Mouse (Mus musculus) lung, postnatal 10 days (tissue): ENCODE results near the gene Atxn1.

Source experiments
- DNase-seq: peaks from one replicate; pipeline ENCODE4 v3.0.0; 2021

The Atxn1 gene

GRCm38 (mm10) chr13:45964853-45965593, at the start of gene Atxn1:
Atxn1 (minus strand) TSS chr13:45965008.
- DNase-seq = peak; percentile 91

- peak; percentile 6 for DNase-seq
Observed at GRCm38 (mm10) chr13:46011232-46011631, 46.4 kb upstream of the Atxn1 start.

DNA sequence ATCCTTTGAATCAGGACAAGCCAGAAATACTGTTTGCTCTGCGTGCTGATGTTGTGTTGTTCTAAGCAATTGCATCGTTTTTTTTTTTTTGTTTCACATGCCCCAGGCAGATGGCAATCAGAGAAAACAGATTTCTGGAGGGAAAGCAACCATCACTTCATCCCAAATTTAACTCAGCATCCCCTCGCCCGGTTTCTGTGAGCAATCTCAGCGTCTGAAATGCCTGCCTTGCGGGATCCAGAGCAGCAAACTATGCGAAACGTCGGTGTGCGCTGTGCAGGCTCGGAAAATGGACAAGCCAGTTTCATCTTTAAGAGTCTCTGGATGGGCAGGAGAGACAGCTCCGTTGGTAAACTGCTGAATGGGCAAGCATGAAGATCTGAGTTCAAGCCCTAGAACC, 45.3 kb upstream of the Atxn1 start:
- no peak for DNase-seq

DNA sequence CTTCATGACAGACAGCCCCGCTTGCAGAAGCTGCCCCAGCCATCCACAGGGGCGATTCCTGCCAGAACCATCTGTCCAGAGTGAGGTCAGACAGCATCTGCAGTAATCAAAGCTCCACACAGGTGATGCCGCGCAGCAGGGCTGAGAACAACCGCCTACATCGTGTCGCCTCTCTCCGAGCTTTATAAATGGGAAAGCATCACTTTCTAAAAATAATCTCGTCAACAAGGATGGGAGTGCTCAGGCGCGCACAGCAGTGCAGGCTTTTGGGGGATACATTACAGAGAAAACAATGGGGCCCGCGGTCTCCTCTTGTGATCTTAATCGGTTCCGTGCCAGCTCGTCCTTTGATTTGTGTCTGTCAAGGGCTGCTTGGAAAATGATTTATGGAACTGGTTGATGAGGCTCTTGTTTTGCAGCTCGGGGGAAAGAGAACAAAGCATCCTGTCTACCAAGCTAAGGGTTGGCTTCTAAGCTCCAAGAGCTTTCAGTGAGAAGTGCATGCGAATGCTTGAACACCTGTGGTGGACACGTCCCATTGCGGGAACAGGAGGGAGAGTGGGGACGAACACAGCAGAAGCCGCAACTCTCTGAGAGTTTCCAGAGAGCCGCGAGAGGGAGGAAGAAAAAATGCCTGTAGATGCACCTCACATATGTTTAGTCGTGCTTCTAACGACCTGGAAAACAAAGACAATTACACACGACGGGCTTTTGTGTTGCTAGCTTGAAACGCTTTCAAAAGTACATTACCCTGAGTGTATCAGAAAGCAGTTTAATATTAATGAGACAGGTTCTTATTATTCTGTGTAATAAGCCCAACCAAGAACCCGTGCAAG, 44.2 kb upstream of the Atxn1 start:
- DNase-seq = peak; percentile 11

DNA sequence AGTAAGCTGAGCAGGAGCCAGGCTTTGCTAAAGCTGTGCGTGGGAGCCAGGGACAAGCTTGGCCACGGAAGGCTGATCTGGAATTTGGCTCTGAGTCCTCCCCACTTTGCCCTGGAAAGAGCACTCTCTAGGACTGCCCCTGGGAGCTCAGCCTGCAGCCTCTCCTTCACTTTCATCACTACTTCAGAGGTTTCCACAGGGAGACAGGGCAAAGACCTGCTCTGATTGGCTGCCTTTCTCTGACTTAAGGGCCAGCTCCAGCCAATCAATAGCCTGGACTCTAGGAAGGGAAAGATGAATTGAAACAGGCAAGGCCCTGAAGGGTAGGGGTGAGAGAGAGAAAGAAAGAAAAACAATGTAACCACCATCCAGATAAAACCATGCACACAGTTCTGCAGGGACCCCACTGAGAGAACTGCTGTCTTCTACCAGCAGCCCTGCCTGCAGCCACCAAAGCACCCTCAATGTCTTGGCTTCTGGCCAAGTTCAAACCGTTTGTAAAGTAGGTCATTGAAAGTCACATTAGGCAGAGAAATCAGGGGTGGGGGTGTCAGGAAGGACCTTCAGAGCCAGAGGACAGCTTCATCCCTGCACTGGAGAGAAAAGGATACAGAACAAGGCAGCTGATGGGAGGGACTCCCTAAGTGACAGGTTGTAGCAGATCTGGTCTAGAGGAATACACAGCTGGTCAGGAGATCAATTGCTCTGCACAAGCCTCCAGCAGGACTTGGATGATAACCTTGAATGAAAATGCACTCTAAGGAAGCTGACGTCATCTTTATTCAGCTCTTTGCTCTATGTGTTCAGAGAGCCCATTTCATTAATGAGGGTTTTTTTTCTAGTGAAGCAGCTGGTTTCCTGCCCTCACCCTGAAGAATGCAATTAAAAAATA, 41.6 kb upstream of the Atxn1 start:
- peak; percentile 39 for DNase-seq

GRCm38 (mm10) chr13:46005656-46006055, 40.8 kb upstream of the Atxn1 start:
- no peak for DNase-seq

DNA sequence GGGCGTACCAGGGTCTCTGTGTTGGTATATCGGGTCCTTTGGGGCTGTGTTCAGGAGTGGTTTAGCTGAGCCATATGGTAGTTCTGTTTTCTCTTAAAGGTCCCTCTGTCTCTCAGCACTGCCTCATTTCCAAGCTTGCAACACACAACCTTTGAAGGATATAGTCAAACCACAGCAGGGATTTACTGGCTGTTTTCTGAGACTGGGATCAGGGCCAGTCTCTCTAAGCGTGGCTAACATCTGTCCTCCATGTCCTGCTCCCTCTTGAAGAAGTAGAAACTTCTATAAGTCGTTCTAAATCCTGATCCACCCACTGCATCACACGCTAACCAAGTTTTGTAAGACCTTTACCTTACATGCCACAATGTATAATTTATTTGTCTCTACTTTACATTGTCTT, 36.5 kb upstream of the Atxn1 start:
- DNase-seq = no peak

- DNase-seq = no peak
Observed at GRCm38 (mm10) chr13:45992953-45993352, 28.1 kb upstream of the Atxn1 start.

DNA sequence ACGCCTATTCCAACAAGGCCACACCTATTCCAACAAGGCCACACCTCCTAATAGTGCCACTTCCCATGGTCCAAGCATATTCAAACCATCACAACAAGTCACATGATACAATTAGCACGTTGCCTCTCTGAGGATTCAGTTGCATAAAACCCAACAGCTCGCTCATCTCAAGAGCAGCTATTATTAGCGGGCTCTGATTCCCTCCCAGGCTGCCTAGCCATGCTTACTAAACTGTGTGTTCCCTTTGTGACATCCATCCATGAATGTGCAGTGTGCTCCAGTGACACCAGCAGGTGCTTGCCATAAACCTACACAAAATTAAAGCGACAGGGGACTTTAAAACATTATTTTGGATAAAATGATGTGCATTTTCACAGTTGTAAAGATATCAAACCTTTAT, 25.7 kb upstream of the Atxn1 start:
- DNase-seq = no peak

GRCm38 (mm10) chr13:45979246-45979645, 14.4 kb upstream of the Atxn1 start:
- no peak for DNase-seq

DNA sequence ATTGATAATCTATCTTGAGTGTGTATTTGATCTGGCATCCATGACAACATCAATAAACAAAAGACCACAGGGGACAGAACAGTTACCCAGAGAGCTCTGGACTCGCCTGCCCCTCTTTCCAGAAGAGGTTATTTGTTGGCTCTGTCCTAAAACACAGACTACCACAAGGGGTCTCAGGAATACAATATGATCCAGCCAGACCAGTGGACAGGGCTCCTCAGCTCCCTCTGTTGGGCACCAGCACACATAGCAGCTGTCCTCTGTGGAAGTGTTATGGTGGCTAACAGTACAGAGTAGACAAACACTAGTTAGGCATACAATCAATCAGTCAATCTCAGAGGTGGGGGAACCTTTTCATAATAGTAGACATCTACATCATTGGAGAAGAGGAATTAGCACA, 12.1 kb upstream of the Atxn1 start:
- DNase-seq = peak; percentile 82

DNA sequence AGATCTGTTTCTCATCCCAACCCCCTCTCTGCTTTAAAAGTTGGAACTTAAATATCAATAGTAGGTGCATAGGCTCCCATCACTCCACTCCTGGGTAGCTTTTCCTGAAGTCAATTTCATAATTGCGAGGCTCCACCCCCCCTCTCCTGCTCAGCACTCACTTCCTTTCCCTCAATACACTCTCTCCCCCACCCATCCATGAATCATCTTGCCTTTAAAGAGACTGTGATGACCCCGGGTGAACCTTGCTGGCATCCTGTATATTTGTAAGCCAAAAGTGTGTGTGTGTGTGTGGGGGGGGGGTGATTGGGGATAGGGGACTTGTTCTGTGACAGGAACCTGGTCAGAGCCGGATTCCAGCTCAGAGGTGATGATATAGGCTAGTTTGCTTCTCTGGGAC, 9.8 kb upstream of the Atxn1 start:
- peak; percentile 62 for DNase-seq

DNA sequence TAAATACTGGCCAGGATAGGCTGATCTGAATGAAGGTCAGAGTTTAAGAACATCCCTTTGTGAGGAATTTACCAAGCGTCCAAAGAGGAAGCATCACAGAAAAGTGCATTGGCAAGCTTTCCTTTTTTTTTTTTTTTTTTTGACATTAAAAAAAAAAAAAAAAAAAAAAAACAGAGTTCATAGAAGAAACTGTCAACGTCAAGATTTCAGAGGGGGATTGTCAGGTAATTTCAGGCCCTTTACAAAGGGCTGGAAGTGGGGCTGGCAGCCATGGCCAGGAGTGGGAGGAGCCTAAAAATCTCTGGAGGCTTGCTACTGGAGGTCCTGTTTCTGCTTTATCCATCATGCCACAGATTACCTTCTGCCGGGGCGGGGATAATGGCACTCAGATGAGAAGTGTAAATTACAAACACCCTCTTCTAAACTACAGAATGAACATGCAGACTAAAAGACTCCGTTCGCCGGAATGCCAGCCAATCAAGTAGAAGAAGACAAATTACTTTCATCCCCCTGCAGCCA, 9.2 kb upstream of the Atxn1 start:
- no peak for DNase-seq

DNA sequence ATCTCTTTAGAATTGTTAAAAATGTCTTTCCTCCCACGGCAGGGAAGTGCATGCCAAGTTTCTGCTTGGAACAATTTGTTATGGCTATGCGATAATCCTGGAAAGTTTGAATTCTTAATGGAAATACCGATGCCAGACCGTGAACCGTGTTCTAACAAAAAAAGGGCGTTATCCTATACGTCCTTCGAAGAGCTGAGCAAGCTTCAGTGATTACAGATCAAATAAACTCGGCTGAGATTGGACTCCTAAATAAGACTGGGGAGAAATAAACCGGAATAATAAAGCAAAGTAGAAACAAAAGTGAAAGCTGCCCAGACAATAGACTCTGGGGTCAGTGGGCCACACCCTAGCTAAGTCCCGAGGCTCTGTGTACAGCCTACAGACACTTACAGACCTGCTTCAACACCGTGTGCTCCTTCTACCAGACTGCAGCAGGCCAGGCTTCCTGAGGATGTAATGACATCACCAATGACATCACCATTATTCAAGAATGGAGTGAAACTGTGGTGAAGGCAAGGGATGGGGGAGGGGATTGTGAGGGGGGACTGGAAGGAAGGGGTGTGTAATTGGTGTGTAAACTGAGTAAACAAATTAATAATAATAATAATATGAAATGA, 6.2 kb upstream of the Atxn1 start:
- peak; percentile 49 for DNase-seq

DNA sequence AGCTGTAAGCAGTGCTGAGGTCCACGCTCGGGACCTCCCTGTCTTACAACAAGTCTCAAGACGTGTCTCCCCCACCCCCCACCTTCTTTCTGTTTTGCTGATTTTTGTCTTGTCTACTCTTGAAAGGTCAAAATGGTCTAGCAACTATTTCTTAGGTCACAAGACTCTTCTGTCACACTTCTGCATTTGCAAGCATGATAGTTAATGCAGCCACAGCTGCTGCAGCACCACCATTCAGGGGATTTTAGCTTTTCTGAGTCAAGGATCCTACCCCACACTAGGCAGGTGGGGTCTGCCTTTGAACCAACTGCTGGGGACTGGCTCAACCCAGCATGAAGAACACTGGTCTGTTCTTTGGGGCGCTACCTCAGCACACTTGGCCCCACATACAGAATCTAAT, 3.4 kb upstream of the Atxn1 start:
- no peak for DNase-seq

DNA sequence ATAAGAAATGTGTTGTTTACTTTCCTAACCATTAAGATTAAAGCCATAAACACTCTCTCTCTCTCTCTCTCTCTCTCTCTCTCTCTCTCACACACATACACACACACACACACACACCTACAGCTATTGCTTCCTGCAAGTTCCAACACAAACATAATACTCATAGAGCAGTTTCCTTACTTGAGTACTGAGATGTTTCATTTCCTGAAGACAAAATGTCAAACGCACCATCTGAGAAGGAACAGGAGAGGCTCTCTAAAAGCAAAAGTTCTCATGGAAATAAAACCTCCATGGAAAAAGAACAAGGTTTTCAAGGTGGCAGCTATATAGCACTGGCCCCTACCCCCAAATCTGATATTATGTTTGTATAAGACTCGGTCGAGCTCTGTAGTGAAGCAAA, 2.6 kb upstream of the Atxn1 start:
- DNase-seq = no peak

DNA sequence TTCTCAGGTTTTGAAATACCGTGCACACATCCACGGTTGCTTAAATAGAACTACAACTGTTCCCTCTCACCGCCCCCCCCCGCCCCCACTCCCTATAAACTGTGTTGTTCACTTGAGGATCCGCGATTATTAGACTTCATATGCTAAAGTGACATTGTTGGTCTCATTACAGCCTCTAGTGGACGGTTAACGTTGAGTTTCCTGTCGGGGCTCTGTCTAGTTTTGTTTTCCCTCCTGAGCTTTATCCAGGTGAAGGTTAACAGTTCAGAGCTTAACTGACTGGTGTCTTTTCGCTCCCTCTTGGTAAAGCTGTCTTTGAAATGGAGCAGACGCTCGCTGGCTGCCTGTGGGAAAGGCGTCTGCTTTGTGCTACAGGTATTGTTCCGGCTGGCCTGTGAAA, 1.8 kb upstream of the Atxn1 start:
- peak; percentile 60 for DNase-seq

DNA sequence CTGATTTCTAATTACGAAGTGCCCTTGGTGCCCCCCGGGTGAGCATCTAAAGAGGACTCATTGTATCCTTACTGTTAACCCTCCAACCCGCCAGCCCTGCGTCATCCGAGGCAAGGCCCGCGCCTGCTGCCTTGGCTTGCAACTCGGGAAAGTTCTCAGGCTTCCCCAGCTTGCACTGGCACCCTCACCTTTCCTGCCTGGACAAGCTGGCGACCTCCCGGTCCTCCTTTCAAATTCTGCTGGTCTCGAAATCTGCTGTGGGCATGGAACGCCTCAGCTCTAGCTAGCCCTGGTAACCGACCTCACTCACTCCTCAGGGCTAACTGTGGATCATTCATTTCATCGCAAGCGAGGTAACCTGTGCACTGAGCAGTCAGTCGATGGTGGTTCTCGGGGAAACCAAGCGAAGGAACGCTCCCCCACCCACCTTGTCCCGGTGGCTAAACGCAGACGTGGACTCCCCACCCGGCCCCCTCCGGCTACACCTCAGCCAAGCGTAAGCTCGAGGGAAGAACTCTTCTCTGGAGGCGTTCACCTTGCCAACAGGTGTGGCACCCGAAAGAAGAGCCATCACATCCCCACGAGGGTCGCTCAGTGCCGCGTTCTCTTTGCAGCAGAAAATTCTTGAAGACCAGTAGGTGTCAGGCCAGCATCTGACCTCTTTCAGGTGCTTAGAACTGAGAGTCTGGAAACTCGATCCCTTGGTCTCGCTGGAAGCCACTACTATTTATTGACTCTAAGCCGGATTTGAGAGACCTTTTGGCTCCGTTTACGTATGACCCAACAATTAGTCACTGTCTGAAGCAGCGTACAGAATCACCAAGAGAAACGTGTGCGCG, 1.0 kb upstream of the Atxn1 start:
- peak; percentile 25 for DNase-seq

DNA sequence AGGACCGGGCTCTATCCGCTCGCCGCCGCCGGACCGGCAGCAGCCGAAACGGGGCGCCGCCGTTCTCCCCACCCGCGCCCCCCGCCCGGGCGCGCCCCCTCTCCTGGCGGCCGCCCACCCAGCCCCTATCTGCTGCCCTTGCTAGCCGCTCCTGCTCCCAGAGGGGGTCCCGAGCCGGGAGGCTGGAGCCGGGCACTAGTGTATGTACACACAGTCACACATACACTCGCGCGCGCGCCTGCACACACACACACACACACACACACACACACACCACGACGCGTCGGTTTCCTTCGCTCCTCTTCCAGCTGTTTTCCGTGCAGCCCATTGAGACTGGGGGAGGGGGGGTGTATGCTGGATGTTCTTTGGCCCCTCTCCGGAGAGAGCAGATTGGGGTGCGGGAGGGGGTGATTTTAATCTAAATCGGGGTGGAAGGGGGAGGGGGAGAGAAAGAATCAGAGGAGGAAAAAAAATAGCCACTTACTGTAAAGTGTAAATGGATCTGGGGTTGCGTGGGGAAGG, 416 bp downstream of the Atxn1 start:
- DNase-seq = peak; percentile 79

- peak; percentile 89 for DNase-seq
Observed at GRCm38 (mm10) chr13:45963497-45964330, 1.1 kb downstream of the Atxn1 start.
